Mouse (Mus musculus) heart, embryonic 13.5 days (tissue): ENCODE data around the gene Dhrs7. TPM values are rescaled to one million over a fixed set of nuclear protein-coding genes. Genes with fewer than 3 reads are reported as not detected.
A peak's percentile ranks its signal among the peaks of the same experiment; 100 is the strongest.

Experiments used
- ATAC-seq: fragments of 200-750 bp; cut with Nextera tagmentation; 2 replicates; pipeline ENCODE4 v1.8.0; 2017; ENCODE audit warnings: moderate TSS enrichment; ENCODE audit not compliant: insufficient number of reproducible peaks, low FRiP score, low TSS enrichment; ENCODE audit errors: extremely low read depth
- H3K27ac ChIP-seq: fragments of 300-500 bp; sonication (generic); replicated peaks from 2 replicates; pipeline ENCODE4 v1.5.1; 2015; ENCODE audit warnings: moderate library complexity, mild to moderate bottlenecking, inconsistent platforms
- H3K27me3 ChIP-seq: fragments of 300-500 bp; sonication (generic); replicated peaks from 2 replicates; pipeline ENCODE4 v1.6.1; 2015; ENCODE audit warnings: mild to moderate bottlenecking, inconsistent platforms
- H3K36me3 ChIP-seq: fragments of 300-500 bp; sonication (generic); 2 replicates; pipeline ENCODE4 v1.6.1; 2015; ENCODE audit warnings: mild to moderate bottlenecking, inconsistent platforms
- H3K4me1 ChIP-seq: fragments of 300-500 bp; sonication (generic); 2 replicates; pipeline ENCODE4 v1.6.1; 2015; ENCODE audit warnings: inconsistent platforms
- H3K4me2 ChIP-seq: fragments of 300-500 bp; sonication (generic); 2 replicates; pipeline ENCODE4 v1.6.1; 2015; ENCODE audit warnings: inconsistent platforms, mild to moderate bottlenecking, moderate library complexity
- H3K4me3 ChIP-seq: fragments of 300-500 bp; sonication (generic); 2 replicates; pipeline ENCODE4 v1.5.1; 2015; ENCODE audit warnings: moderate library complexity, mild to moderate bottlenecking, inconsistent platforms
- H3K9ac ChIP-seq: fragments of 300-500 bp; sonication (generic); 2 replicates; pipeline ENCODE4 v1.6.1; 2015; ENCODE audit warnings: inconsistent platforms, mild to moderate bottlenecking, moderate library complexity
- H3K9me3 ChIP-seq: fragments of 300-500 bp; sonication (generic); 2 replicates; pipeline ENCODE4 v1.6.1; 2016; ENCODE audit warnings: inconsistent platforms
- WGBS: fragments of 180-500 bp; shearing (Covaris S2); methylation state at CpG from one replicate; pipeline ENCODE4 v1.1.7; 2015; ENCODE audit warnings: mixed read lengths; 5-methylcytosine and 5-hydroxymethylcytosine counted together
- polyA plus RNA-seq: library from polyadenylated mRNA; unstranded; fragments of >200 nt; fragmentation: Nextera tagmentation; extraction: Ambion mirVana; gene quantifications from 2 replicates; pipeline ENCODE4 v1.2.1, GENCODE M21; 2015

Gene Dhrs7
- polyA plus RNA-seq, 1 experiment from 2014 or later = 53.1 TPM

DNA sequence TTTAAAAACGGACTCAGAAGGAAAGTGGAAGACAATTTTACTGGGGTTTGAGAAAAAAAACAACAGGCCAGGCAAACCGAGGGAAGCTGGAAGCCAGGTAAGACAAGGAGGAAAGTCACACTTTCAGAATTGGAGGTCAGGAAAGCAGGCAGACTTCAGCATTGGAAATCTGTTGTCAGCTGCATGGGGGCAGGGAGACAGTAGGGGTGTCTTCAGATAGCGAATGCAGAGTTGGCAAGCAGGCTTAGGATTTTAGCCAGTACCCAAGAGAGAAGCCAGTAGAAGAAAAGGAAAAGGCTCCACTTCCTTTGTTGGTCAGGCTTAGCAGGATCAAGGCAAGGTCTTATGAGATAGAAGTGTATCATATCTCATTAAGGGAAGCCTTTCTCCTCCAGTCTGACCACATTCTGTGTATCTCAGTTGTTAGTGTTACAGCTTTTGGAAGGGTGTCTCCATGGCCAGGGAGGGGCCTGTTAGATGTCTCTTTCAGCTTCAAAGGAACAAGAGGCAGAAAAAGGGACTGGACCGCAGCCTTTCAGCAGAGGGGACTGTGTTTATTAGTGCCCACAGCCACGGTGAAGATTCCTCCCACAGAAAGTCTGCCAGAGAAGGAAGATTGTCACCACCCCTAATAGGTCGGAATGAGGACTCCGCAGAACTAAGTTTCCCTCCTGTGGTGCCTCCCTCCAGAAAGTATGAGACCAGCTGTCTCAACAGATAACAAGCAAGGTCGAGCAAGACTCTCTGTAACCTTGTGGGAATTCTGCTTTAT is 18.0 kb upstream of the Dhrs7 start:
- Histone ChIP-seq H3K27me3 (no peaks in the 10 kb centered on the region), H3K27ac (peak overlapping the region; percentile 57), H3K4me2 (no peak overlapping the region), H3K4me3 (no peak overlapping the region), H3K36me3 (no peaks in the 10 kb centered on the region), H3K9ac (no peak overlapping the region), H3K4me1 (peaks cover 17% of the 10 kb centered on the region), H3K9me3 (no peaks in the 10 kb centered on the region)
- 23% methylated on average over 8 of the region's 8 CpGs for WGBS
- ATAC-seq = no peak

DNA sequence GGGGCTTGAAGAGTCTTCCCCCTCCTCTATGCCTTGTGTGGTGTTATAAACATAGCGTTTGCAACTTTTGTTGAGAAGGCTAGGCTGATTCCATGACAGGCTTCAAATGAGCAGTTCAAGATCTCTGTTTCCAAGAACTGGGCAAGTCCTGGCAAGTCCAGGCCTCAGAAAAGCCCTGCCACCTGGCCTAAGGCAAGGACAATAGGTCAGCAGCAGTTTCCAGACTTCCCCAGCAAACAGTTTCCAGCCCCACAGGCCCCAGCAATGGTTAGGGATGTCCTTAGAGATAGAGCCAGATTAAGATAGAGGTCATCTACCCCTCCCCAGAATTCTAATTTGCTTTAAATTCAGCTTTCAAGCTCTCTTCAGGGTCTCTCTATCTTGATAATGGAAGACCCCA is 17.2 kb upstream of the Dhrs7 start:
- H3K9me3 ChIP-seq = no peaks in the 10 kb centered on the region
- H3K4me3 ChIP-seq = no peak overlapping the region
- no peaks in the 10 kb centered on the region for H3K27me3 ChIP-seq
- no peak for ATAC-seq
- H3K4me2 ChIP-seq = no peak overlapping the region
- peaks cover 17% of the 10 kb centered on the region for H3K4me1 ChIP-seq
- 0 out of 2 replicates have a peak overlapping the region, but pooled peaks have one; percentile 57 for H3K27ac ChIP-seq
- 97% methylated on average over 1 of the region's 1 CpGs for WGBS
- no peaks in the 10 kb centered on the region for H3K36me3 ChIP-seq
- H3K9ac ChIP-seq = no peak overlapping the region

DNA sequence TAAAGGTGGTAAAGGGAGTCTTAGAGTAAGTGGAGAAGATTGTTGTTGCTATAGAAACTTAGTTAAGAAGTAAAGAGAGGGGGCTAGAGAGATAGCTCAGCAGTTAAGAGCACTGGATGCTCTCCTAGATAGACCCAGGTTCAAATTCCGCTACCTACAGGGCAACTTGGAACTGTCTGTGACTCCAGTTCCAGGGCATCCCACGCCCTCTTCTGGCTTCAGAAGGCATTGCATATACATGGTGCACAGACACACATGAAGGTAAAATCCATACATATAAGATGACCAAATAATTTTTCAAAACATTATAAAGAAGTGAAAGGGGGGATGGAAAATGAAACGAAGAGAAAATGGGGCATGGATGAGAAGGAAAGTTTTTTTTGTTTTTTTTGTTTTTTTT is 14.9 kb upstream of the Dhrs7 start:
- 68% methylated on average over 3 of the region's 3 CpGs for WGBS
- no peak overlapping the region for H3K27ac ChIP-seq
- H3K36me3 ChIP-seq = no peaks in the 10 kb centered on the region
- no peak overlapping the region for H3K9ac ChIP-seq
- no peak for ATAC-seq
- no peaks in the 10 kb centered on the region; the same call in 1 of the 2 replicates for H3K9me3 ChIP-seq
- H3K4me1 ChIP-seq = peaks cover 21% of the 10 kb centered on the region
- no peak overlapping the region for H3K4me2 ChIP-seq
- no peaks in the 10 kb centered on the region for H3K27me3 ChIP-seq
- no peak overlapping the region for H3K4me3 ChIP-seq

DNA sequence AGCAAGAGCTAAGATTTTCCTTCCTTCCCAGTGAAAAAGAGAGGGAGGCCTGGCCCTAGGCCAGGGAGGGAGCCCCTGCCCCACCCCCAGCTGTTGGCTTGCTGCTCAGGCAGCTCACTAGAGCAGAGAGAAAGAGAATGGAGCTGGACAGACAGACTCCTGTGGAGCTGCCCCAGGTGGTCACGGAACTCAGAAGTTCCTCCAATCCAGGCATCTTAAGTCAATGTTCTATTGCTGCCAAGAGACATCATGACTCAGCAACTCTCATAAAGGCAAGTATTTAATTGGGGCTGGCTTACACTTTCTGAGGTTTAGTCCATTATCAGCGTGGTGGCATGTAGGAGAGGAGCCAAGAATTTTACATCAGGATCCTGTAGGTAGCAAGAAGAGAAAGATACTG is 10.1 kb upstream of the Dhrs7 start:
- H3K36me3 ChIP-seq = no peaks in the 10 kb centered on the region
- no peak; the same call in 1 of the 2 replicates for ATAC-seq
- 65% methylated on average over 2 of the region's 2 CpGs for WGBS
- H3K27ac ChIP-seq = peak overlapping the region; percentile 70
- H3K9ac ChIP-seq = no peak overlapping the region
- H3K4me2 ChIP-seq = no peak overlapping the region
- H3K4me1 ChIP-seq = peaks cover 13% of the 10 kb centered on the region
- no peaks in the 10 kb centered on the region; the same call in 1 of the 2 replicates for H3K9me3 ChIP-seq
- no peak overlapping the region for H3K4me3 ChIP-seq
- H3K27me3 ChIP-seq = no peaks in the 10 kb centered on the region

DNA sequence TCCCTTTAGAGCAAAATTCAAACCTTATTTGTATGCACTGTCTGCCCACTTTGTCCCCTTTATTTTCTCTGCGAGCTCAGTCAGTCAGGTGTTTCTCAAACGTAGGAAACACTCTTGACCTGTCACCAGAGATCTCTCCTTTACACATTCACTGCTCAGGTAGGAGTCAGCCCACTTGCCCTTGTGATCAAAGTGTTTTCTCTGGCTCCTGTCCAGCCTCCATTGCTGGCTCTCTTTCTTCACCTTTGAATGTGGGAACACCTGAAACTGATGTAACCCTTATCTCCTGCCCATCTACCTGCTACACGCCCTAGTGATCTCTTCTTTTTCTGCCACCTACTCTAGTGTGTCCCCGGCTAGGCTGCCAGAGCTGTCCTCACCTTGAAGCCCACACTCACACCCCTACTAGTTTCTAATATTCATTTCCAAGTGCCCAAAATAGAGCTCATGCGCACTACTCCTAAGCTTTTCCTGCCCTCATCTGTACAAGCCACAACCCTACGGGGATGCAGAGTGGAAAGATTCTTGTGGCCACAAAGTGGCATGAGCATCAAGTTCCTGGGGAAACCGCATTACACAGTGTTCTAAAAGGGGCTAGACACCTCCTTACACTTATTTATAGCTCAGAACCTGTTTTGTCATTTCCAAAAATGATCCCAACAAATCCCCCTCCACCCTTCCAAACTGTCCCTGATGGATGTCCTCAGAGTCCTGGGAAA is 9.5 kb upstream of the Dhrs7 start:
- no peak for ATAC-seq
- no peak overlapping the region for H3K4me3 ChIP-seq
- peaks cover 13% of the 10 kb centered on the region for H3K4me1 ChIP-seq
- H3K27me3 ChIP-seq = no peaks in the 10 kb centered on the region
- H3K4me2 ChIP-seq = no peak overlapping the region; the same call in 1 of the 2 replicates
- H3K9me3 ChIP-seq = no peaks in the 10 kb centered on the region; the same call in 1 of the 2 replicates
- no peak overlapping the region for H3K9ac ChIP-seq
- WGBS = 51% methylated on average over 7 of the region's 7 CpGs
- H3K27ac ChIP-seq = peak overlapping the region; percentile 70
- no peaks in the 10 kb centered on the region for H3K36me3 ChIP-seq

DNA sequence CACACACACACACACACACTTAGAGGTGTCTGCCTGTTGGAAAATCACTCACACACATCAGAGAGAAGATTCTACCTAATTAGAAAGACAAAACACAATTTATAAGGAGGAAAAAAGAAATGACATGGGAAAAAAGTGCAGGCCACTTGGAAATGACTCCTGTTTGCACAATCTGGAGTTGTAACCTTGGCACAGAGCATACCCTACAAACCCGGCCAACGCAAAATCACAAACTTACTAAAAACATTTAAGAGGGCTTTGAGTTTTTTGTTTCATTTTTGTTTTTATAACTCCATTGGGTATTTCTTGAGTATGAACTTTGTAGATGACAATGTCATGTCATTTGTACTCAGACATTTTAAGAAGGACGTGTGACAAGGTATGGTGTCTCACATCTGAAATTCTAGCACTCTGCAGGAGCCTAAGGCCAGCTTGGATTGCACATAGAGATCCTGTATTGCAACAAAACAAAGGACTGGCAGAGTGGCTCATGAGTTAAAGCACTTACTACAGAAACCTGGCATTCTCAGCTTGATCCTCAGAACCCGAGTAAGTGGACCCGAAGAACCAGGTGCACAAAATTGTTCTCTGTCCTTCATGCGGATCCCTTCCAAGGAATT is 6.9 kb upstream of the Dhrs7 start:
- Histone ChIP-seq H3K4me3 (no peak overlapping the region), H3K9ac (no peak overlapping the region), H3K9me3 (no peaks in the 10 kb centered on the region; the same call in 1 of the 2 replicates), H3K4me1 (peaks cover 21% of the 10 kb centered on the region), H3K4me2 (no peak overlapping the region), H3K27me3 (no peaks in the 10 kb centered on the region), H3K36me3 (no peaks in the 10 kb centered on the region), H3K27ac (no peak overlapping the region)
- ATAC-seq = no peak
- WGBS = 86% methylated on average over 6 of the region's 6 CpGs

DNA sequence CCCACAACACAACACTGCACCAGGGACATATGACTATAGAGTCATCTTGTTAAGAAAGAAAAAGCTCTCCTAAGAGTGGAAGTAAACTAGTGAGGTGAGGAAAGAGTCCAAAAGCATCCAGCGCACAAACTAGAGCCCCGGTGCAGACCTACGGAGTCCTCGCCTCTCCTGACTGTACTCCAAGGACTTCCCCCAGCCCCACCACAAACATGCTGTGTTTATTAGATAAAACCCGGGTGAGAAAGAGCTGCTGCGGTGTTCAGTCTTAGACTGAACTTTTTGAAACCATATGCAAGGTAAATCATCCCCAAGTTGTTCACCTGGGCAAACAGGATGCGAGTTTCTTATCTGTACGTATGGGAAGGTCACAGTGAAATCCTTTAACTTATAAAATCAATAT is 6.2 kb upstream of the Dhrs7 start:
- H3K9ac ChIP-seq = no peak overlapping the region
- WGBS = 76% methylated on average over 8 of the region's 8 CpGs
- H3K9me3 ChIP-seq = no peaks in the 10 kb centered on the region; the same call in 1 of the 2 replicates
- H3K36me3 ChIP-seq = no peaks in the 10 kb centered on the region
- H3K4me3 ChIP-seq = no peak overlapping the region
- H3K27me3 ChIP-seq = no peaks in the 10 kb centered on the region
- H3K4me2 ChIP-seq = no peak overlapping the region
- no peak for ATAC-seq
- H3K27ac ChIP-seq = no peak overlapping the region
- peaks cover 25% of the 10 kb centered on the region for H3K4me1 ChIP-seq

DNA sequence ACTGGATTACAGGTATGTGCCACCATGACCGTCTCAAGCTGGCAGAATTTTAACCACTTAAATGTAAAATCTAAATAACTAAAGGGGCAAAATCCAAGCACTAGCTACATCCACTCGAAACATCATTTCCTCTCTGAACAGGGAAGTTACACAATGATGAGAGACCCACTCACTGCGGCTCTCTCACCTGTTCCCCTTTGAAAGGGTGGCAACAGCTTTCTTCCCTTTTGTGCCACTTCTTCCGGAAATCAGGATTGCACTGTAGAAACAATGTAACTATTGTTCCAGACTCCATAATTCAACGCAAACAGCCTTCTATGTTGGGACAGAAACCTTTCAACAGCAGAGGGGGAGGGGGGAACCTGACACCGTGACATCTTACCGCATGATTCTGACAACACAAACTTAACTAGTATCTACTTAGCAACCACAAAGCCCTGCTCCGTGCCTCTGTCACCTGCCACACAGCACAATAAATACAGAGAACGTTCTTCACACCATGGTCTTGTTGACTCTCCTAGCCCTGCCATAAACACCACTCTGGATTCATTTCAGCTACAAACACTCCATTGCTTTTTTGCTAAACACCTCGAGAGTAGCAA is 3.3 kb upstream of the Dhrs7 start:
- Histone ChIP-seq H3K36me3 (no peaks in the 10 kb centered on the region), H3K27ac (no peak overlapping the region), H3K9ac (no peak overlapping the region), H3K4me3 (no peak overlapping the region), H3K27me3 (no peaks in the 10 kb centered on the region), H3K4me2 (no peak overlapping the region), H3K4me1 (peaks cover 31% of the 10 kb centered on the region), H3K9me3 (no peaks in the 10 kb centered on the region)
- 59% methylated on average over 10 of the region's 10 CpGs for WGBS
- ATAC-seq = no peak

DNA sequence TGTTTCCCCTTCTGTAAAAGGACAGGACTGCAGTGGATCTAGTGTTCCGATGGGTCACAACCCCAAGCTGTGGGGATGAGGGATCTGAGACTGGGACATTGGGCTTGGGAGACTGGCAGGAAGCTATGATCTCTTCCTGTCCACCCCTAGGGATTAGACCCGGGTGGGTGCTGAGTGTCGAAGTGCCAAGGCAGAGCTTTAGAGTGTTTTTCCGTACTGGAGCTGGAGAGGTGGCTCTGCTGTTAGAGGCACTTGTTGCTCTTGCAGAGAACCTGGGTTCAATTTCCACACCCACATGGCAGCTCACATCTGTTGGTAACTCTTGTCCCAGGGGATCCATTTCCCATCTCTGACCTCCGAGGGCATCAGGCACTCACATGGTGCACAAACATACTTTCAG is 1.3 kb upstream of the Dhrs7 start:
- H3K4me3 ChIP-seq = no peak overlapping the region

DNA sequence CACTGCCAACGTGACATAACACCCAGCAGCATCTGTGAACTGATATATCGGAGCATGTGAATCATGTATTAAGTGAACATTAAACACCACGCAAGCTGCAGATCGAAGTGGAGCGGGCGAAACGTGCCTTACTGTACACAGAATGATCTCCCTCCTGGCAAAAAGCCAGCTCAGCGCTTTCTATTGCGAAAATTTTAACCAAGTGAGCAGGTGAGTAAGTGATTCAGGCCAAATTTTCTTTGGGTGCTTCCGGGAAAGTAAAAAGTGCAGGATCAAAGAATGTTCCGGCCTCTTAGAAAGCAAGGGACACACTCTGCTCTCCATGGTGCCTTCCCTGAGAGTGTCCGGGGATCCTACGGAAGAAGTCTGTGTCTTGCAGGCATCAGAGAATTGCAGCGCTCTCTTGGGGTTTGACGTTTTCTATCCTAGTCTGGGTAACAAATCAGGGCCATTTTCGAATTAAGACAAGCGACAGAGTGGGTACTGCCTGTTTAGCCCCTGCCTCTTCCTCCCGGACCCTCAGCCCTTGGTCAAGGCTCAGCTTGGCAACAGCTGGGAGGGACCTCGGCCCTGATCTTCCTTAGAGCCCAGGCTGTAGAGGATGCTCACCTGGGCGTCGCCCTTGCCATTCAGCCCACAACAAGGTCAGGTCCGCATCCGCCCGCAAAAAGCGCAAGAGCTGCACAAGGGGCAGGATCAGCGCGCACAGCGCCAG is 532 bp downstream of the Dhrs7 start:
- no peaks in the 10 kb centered on the region for H3K9me3 ChIP-seq
- WGBS = 8% methylated on average over 28 of the region's 28 CpGs
- ATAC-seq = peak; percentile 12; the same call in 1 of the 2 replicates

More for the DNA sequence above, 1.3 kb upstream of the Dhrs7 start:
- no peak for ATAC-seq
- Histone ChIP-seq H3K27me3 (no peaks in the 10 kb centered on the region), H3K36me3 (no peaks in the 10 kb centered on the region), H3K27ac (peak overlapping the region; percentile 94; the same call in 1 of the 2 replicates), H3K9ac (no peak overlapping the region), H3K9me3 (no peaks in the 10 kb centered on the region), H3K4me1 (peaks cover 32% of the 10 kb centered on the region), H3K4me2 (no peak overlapping the region)
- WGBS = 62% methylated on average over 5 of the region's 5 CpGs

More for the DNA sequence above, 532 bp downstream of the Dhrs7 start:
- Histone ChIP-seq H3K4me2 (peak overlapping the region; percentile 88), H3K27ac (peak overlapping the region; percentile 94), H3K4me1 (peaks cover 32% of the 10 kb centered on the region), H3K27me3 (no peaks in the 10 kb centered on the region), H3K36me3 (peaks cover 2% of the 10 kb centered on the region; the same call in 1 of the 2 replicates), H3K4me3 (peak overlapping the region; percentile 79), H3K9ac (peak overlapping the region; percentile 89)
